Mouse (Mus musculus) skeletal muscle tissue, adult 2 months (tissue): ENCODE measurements at regions not wholly inside any gene's neighbourhood (a gene's known extent, or its start where the extent isn't known, plus 50 kb on each side); places are given as distances from the start of the nearest gene placed in this dataset.

ENCODE experiments used
- DNase-seq: peaks from one replicate; pipeline ENCODE4 v3.0.0-alpha.2; 2012; ENCODE audit warnings: low read depth, low spot score

DNA sequence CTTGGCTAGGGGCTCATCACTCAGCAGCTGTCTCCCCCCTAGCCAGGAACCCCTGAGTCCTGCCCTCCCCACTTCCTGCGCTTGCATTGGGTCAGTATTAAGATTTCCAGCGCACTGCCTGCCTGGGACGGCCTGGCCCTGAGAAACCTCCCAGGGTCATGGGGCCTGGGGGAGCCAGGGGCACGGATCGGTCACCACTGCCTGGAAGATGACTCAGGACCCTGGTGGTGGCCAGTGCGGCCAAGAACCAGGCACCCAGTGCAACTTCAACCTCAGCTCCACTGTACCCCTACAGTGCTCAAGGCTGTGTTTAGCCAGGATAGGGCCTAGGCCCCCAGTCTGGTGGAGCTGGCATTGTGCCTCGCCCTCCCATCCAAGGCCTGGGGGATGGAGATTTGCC, 111.9 kb upstream of the Zbtb40 start:
- DNase-seq = no peak

DNA sequence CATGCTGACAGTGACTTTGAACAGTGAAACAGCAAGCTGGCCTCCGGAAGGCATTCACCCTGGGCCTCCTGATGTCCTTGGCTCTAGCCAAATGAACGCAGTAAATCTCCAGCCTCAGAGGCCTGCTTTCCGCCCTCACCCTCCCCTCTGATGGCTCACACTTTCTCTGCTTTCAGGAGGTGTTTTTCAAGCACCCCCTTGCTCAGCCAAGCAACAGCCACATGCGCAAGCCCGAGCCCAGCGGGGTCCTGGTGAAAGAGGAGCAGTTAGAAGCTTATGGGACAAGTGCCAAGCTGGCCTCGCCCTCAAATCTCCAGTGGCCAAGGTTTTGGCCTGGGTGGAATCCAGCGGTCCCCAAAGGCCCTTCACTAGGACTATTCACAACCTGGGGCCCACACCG, 109.6 kb upstream of the Zbtb40 start:
- no peak for DNase-seq

DNA sequence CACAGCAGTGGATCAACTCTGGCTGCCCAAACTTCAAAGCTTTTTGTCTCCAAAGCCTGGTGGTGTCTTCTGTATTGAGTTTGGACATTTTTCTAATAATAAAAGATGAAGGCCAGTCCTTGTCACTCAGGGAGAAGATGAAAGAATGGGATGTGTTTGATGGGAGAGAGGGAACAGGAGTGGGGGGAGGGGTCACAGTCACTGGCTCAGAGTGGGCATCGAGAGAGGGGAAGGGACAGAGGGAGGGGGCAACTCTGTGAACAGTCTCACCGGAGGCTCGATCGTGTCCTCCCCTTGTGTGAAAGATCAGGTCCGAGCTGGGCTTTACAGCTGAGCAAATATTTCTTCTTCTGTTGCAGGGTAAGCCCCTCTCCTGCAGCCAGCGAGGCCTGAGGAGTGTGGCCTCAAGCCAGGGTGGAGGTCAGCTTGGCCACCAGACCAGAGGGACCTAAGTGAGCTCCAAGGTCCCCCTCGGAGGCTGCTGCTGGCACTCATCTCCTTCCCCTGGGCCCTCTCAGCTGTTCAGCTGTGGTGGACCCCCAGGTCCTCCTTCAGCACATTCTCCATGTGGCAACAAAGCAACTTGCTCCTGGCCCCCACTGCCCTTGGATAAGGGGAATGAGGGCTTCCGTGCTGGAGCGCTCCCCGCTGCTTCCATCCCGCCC, 108.0 kb upstream of the Zbtb40 start:
- DNase-seq = no peak

DNA sequence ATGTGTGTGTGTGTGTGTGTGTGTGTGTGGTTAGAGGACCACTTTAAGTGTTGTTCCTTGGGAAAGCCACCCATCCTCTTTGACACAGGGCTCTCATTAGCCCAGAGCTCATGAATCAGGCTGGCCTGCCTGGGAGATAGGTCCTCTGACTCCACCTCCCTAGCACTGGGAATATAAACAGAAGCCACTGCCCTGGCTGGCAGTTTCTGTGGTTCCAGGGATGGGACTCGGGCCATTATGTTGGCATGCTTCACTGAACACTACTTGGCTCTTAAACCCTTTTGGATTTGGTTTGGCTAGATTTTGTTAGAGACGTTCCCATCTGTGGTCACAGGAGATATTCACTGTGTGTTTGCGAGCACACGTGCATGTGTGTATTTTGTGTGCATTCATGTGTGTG, 100.2 kb upstream of the Zbtb40 start:
- no peak for DNase-seq

DNA sequence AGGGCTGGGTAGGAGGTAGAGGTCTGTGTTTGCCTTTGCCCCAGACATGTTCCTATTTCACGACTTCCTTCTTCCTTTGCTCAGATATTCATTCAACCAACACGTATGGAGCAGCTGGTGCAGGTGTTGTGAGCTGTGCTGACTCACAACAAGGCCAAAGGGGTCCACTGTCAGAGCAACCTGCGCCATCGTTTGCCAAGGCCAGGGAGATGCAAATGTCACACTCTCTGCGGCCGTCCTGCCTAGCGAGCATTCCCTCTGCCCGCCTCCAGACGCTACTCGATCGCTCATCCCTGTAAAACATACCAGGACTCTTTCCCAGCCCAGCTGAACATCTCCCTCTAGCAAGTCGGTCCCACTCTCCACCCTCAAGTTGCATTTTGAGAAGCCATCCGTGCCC, 99.2 kb upstream of the Zbtb40 start:
- DNase-seq = no peak

DNA sequence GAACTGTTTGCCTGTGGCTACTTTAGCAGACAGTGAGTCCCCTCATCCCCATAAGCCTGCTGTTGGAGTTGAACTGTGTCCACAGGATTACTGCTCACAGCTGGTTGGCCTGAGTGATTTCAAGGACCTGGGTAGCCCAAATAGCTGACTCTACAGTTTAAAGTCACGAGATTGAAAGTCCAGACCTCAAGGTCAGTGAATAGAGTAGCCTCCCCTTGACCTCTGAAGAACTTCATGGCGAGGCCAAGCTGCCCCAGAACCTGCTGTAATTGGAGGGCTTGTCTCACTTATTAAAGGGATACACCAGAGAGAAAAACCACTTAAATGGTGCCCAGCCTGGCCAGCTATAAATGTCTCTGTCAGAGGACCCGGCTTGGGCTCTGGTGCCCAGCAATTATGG, 97.7 kb upstream of the Zbtb40 start:
- DNase-seq = no peak

DNA sequence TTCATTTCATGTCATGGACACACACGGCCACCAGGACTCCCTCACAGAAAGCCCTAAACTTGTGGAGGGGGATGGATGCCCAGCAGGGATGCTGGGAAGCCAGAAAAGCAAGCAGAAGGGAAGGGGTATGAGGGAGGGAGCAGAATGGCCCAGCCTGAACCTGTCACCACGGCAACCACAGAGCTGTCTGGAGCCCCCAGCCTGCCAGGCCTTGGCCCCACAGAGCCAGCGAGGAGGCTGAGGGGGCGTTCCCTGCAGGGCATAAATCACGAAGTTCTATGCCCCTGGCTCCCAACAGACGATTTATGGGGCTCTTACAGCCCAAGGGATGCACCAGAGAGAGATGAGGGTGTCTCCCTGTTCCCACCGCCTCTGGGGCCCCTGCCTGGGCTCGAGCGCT, 93.7 kb upstream of the Zbtb40 start:
- DNase-seq = no peak

DNA sequence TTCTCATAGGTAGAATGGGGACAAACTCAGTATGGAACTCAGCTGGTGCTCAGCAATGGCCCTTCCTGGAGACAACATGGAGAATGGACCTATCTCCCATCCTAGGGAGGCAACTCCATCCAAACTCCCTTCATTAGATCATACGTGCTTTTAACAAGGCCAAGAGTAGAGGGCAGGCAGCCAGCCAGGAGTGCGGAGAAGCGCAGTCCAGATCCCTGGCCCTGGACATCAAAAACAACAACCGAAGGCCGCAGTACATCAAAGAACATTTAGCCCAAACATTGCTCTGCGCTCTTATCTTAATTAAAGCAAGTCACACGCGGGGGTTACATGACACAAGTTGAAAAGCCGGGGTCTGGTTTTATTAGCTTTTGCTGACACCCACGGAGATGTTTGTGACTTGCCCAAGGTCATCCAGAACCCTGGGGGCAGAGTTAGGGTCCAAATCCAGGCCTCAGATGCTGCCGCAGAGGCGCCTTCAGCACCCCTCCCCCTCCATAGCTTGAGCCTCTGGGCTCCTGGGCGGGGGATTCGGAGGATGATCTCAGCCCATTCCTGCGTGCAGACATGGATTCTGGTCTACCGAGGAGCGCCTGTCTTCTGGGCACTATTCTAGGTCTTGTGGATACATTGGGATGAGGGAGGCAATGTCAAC, 90.6 kb upstream of the Zbtb40 start:
- no peak for DNase-seq

DNA sequence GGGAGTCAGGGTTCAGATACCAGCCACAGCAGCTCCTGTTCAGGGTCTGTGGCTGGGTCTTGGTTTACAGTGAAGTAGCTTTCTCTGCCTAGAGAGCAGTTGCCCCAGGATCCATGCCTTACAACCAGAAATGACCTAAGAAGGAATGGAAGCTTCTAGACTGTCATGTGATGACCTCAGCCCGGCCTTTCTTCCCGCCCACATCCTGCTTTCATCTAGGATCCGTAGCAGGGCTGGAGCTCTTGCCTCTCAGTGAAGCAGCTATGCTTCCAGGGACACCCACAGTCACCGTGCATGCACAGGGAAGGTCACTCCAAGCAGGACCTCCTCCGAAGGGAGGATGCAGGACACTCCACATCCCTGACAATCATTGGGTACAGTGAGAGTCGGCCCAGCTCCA, 89.5 kb upstream of the Zbtb40 start:
- no peak for DNase-seq

DNA sequence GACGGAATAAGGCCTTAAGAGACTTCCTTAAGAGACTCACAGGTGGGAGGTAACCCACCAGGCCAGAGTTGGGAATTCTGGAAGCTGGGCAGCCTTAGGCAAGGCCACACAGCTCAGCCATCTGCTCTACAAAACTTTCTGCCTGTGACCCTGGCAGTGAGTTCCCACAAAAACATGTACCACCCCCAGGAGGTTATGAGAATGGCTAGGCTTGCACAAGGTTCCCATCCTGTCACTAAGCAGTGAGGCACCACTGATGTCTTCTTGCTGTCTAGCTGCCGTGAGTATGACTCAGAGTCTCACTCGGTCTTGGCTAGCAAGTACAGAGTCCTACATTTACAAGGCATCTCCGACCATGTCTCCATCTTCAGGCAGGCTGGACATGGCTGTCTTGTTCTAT, 87.7 kb upstream of the Zbtb40 start:
- no peak for DNase-seq

DNA sequence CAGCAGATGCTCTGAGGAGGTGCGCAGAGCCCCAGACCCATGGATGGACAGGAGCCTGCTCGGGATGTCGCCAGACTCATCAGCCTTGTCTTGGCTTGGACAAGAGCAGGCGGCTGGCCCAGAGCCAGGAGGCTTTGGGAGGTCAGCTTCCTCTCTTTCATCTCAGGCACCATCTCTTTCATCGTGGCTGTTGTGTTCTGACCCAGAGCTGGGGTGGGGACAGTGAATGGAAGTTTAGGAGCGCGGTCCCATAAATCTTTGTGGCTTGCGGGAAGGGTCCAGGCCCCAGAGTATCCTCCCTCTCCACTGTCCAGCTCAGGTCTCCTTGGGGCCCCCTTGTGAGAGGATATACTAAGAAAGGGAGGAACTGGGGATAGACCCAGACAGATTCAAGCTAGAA, 87.2 kb upstream of the Zbtb40 start:
- DNase-seq = no peak

DNA sequence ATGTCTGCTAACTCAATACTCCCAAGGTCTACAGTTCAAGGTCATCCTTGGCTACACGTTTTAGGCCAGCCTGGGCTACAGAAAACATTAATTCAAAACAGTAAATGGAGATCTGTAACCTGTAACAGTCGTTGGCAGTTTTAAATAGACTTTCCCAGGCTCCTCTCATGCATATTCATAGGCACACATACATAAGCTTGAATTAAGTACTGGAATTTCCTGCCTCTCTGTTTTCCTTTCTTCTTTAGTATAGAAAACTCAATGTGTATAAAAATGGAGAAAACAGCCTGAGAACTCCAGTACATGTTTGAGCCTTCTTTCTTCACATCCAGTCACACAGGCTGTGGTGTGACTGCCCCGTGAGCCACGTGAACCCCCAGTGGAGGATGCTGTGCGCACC, 86.0 kb upstream of the Zbtb40 start:
- no peak for DNase-seq

DNA sequence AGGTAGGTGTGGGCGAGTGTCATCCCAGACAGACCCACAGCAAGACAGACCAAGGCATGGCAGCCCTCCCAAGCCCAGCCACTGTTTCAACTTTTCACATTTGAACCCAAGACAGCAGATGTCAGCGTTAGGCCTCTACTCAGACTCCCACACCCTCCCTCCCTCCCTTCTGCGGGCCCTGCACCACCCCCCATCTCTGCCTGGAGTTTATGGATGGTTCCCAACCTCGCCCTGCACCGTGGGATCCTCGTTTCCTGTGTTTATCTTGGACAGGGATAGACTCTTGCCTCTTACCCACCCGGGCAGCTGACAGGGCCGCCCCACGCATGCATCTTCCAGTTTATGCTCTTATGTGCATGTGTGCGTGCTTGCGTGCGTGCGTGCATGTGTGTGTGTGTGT, 85.2 kb upstream of the Zbtb40 start:
- no peak for DNase-seq

DNA sequence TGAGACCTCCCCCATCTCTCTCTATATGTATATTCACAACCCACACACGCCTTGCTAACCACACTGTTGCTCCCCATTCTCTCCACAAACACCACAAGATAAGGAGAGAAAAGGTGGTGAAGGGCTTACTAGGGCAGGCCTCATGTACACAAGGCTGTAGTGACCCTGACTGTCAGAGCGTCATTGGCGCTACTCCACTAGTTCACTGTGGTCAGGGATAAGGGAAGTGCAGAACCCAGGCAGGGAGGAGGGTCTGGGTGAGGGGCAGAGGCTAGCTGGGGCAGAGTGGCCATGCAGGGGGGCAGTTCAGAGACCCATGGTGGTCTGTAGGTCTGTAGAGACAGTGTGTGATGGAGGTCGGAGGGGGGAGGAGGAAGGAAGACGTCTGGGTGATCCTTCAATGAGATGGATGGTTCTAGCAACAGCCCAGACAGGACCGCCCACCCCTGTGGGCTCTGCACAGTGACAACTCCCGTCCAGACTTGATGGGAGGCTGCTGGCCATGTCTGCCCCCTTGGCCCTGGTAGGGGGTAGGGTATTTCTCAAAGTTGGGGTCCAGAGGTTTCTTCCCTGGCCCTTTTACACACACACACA, 82.1 kb upstream of the Zbtb40 start:
- DNase-seq = no peak

DNA sequence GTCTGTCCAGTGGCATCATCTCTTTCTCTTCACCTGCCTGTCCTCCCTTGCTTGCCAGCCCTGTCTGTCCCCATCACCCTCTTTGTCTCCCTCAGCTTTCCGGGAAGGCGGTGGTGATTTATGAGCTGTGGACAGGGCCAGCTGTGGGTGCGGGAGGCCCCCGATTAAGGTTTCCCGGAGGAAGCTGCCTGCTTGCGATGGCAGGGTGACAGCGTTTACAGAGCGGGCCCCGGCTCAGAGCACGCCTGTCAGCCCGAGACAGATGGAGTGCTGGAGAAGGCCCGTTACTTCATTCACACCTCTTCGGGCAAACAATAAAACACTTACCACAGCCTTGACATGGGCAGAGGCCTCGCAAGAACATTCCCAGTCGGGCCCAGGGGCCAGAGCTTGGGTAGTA, 79.6 kb upstream of the Zbtb40 start:
- DNase-seq = no peak

DNA sequence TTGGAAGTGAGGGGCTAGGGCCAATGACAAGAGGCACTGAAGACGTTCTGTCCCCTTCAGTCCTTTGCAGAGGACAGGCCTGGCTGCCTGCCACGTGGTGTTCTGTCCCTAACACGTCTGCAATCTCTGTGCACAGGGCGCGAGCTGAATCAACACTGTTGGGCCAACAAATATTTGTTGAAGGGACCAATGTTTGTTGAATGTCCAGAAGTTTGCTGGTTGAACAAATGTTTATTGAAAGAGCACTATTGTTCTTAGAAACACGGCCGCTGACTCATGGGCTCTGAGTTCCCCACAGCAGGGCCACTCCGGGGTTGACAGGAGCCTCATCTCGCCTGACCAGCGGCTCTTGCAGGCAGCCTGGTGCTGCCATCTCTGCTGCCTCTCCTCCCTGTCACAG, 73.1 kb upstream of the Zbtb40 start:
- DNase-seq = no peak

DNA sequence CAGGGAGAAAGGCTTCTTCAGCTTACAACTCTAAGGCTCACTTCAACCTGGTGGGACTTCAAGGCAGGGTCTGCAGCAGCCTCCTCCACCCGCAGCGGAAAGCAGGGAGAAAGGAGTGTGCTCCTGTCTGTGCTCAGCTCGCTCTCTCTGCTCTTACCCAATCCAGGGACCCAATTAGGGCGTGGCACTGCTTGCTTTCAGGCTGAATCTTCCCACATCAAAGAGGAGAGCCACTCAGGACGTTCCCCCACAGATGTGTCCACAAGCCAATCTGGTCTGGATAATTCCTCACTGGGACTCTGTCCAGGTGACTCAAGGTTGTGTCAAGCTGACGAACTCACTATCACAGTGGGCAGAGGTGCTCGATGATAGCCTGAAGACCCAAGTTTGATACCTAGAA, 72.0 kb upstream of the Zbtb40 start:
- DNase-seq = no peak

DNA sequence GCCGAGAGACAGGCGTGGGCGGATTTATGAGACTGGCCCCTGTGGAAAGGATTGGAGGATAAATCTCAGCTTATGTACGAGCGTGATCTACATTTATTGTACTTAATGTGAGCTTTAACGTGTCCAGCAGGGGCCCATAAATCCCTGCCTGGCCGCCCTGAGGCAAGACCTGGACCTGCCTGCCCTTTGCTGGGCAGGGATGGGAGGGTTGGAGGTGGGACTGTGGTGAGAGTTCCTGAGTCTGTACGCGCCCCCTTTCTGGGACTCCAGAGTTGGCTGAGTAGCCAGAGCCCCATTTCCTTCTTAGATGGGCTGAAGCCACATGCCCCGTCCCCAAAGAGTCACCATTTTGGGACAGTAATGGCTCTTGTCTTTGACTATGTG, 69.7 kb upstream of the Zbtb40 start:
- no peak for DNase-seq

DNA sequence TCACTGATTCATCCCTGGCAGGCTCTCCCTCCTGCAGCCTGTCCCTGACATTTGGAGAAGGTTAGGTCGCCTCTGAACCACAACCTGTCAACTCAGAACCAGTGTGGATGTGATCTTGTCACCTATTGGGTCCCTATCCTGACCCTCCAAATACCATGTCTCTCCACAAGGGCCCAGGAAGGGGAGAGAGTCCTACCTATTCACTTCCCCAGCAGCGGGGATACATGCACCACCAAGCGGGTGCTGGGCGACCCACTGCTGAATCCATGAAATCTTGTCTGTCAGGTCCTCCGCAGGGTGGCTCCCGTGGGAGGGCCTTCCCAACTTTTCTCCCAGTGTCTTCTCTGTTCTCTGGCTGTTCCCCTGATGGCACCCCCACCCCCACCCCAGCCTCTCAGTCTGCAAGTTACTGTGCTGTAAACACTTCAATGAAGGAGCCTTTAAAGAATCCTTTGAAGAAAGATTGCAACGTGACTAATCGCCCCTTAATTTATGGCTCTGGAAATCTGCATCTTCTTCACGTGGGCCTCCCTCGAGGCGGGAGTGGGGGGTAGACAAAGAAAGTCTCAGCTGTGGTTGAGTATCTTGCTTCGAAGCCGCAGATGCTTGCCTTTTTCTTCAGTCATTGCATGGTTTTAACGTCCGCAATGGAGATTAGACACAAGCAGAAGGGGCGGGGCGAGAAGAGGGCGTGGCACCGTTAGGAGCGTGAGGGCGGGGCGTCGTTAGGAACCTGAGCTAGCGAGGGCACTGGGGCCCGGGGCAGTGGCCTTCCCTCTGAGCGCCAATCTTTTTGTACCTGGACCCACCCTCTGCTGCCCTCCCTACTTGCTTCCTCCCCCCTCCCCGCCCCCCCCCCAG, 69.1 kb upstream of the Zbtb40 start:
- no peak for DNase-seq

DNA sequence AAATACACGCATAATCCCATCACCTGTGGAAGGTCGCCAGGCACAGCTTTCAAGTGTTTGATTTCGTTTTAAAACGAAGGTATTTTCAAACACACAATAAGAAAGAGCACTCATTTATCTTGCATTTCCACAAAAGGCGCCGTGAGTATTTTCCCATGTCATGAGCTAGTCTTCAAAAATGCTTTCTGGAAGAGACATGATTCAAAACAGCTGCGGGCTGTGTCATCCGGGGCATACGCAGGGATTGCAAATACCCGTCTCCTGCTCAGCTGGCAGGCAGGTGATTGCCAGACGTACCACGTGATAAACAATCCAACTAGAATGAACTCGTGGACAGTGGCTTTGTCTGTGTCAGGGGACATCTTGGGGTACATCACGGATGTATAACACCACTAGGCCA, 66.5 kb upstream of the Zbtb40 start:
- no peak for DNase-seq

DNA sequence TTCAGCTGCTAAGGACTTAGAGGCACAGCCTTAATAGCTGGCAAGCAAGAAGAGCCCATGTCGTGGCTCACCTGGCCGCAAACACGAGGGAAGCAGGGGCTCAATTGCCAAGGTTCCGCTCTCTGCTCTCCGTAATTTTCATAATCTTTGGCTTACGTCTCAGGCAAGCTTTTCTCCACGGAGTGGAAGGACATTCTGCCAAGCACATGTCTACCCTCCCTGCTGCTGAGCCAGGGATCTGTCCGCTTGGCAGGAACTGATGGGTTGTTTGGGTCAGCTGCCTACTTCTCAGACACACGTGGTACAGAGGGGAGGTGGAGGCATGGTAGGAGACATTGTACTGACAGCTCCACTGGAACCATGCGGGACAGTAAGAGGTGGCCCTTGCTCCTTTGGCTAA, 61.7 kb upstream of the Zbtb40 start:
- DNase-seq = no peak

DNA sequence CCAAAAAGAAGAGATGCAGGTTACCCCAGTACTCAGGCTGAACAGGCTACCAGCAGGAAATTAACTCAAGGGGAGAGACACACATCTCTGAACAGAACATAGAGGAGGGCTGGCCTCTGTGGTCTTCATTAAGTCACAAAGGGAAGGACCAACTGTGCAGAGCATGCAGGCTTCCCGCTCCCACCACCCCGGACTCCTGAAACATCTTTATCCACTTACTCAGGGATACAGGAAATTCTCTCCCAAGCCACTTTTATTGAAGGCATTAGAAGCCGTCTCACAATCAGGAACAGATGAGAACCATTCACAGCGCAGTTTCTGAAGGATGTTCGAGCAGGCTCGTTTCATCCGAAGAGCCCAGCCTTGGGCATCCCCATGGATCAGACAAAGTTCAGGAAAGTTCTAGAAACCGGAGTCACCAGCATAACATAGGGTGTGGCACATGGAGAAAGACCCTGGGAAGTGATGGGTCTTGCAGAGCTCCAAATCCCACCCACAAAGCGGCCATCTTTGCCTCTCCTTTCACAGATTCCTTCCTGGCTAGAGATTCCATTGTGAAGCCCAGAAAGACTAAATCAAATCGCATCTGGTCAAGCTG, 55.9 kb upstream of the Zbtb40 start:
- DNase-seq = no peak
